Mouse (Mus musculus) embryonic fibroblast, embryonic 13.5 days (primary cell): ENCODE measurements at regions not wholly inside any gene's neighbourhood (a gene's known extent, or its start where the extent isn't known, plus 50 kb on each side); places are given as distances from the start of the nearest gene placed in this dataset.

Experiments used
- H3K27ac ChIP-seq: 2 replicates; pipeline ENCODE4 v1.5.1; 2012; ENCODE audit warnings: low read length, control low read depth, inconsistent platforms; ENCODE audit not compliant: insufficient read depth
- H3K4me1 ChIP-seq: 2 replicates; pipeline ENCODE4 v1.6.1; 2011; ENCODE audit warnings: low read length; ENCODE audit not compliant: control insufficient read depth, insufficient read depth
- H3K4me3 ChIP-seq: 2 replicates; pipeline ENCODE4 v1.5.1; 2011; ENCODE audit warnings: mild to moderate bottlenecking, control low read depth, low read length; ENCODE audit not compliant: insufficient read depth
- CTCF ChIP-seq: IDR thresholded peaks from 2 replicates; pipeline ENCODE4 v1.5.1; 2011; ENCODE audit warnings: mild to moderate bottlenecking, control low read depth, low read length, moderate library complexity, borderline replicate concordance; ENCODE audit not compliant: insufficient read depth
- POLR2A ChIP-seq: IDR thresholded peaks from 2 replicates; pipeline ENCODE4 v1.6.1; 2011; ENCODE audit warnings: low read depth, mild to moderate bottlenecking, control low read depth, low read length, moderate library complexity

GRCm38 (mm10) chr14:62196776-62197175, 95.6 kb upstream of the Rnaseh2b start:
- Histone ChIP-seq H3K4me3 (no peak overlapping the region), H3K27ac (no peak overlapping the region), H3K4me1 (no peaks in the 10 kb centered on the region)
- TF ChIP-seq CTCF (no peak), POLR2A (no peak)

DNA sequence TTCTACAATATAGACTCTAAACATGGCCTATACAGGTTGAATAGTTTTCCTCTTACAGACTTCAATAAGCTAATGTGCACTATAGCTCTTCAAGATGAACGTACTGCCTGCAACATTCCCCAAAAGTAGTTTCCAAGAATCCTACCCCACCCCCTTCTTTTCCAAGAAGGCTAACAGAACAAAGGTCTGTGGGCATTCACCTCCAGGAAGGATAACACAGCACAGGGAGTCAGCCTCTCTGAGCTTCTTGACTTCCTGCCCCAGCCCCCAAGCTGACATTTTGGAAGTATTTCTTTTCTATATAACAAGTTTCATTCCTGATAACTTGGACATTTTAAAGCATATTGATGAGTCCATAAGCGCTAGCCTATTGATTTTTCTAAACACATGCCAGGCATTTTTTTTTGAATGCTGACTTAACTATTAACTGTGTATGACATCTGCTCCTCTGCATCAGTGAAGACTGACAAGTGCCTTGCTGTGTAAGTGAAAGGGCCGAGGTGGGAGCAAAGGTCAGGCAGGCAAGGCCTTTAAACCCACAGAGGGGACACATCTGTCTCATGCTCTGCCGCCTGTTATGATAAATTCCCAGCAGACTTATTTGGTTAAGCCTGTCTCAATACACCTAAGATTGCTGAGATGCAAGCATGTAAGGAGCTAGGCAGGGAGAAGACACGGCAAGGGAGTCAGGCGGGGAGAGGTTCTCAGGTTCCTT, 93.8 kb upstream of the Rnaseh2b start:
- Histone ChIP-seq H3K4me3 (no peak overlapping the region), H3K4me1 (no peaks in the 10 kb centered on the region), H3K27ac (no peak overlapping the region)
- TF ChIP-seq CTCF (no peak), POLR2A (no peak)

GRCm38 (mm10) chr14:62215071-62215470, 77.3 kb upstream of the Rnaseh2b start:
- Histone ChIP-seq H3K27ac (no peak overlapping the region), H3K4me1 (no peaks in the 10 kb centered on the region), H3K4me3 (no peak overlapping the region)
- no peak for TF ChIP-seq POLR2A
- no peak for TF ChIP-seq CTCF

- Histone ChIP-seq H3K4me1 (no peaks in the 10 kb centered on the region), H3K27ac (no peak overlapping the region), H3K4me3 (no peak overlapping the region)
- no peak for TF ChIP-seq POLR2A
- no peak for TF ChIP-seq CTCF
Measured at GRCm38 (mm10) chr14:62216995-62217394, 75.4 kb upstream of the Rnaseh2b start.

- Histone ChIP-seq H3K4me3 (no peak overlapping the region), H3K4me1 (no peaks in the 10 kb centered on the region), H3K27ac (no peak overlapping the region)
- TF ChIP-seq POLR2A (no peak), CTCF (no peak)
Measured at GRCm38 (mm10) chr14:62217971-62218370, 74.4 kb upstream of the Rnaseh2b start.

- Histone ChIP-seq H3K27ac (no peak overlapping the region), H3K4me3 (no peak overlapping the region), H3K4me1 (no peaks in the 10 kb centered on the region)
- TF ChIP-seq CTCF, result no peak
- TF ChIP-seq POLR2A, result no peak
Measured at GRCm38 (mm10) chr14:62218716-62219115, 73.7 kb upstream of the Rnaseh2b start.

- H3K27ac ChIP-seq, result no peak overlapping the region
- H3K4me3 ChIP-seq, result no peak overlapping the region
- no peak for TF ChIP-seq CTCF
- TF ChIP-seq POLR2A, result no peak
- no peaks in the 10 kb centered on the region for H3K4me1 ChIP-seq
Measured at GRCm38 (mm10) chr14:62220770-62221169, 71.6 kb upstream of the Rnaseh2b start.
